Mouse (Mus musculus) gastrocnemius, postnatal 10 days (tissue): ENCODE measurements around the gene Gadd45gip1. TPM values are rescaled to one million over a fixed set of nuclear protein-coding genes. Genes with fewer than 3 reads are reported as not detected.

Experiments used
- DNase-seq: peaks from one replicate; pipeline ENCODE4 v3.0.0; 2021; ENCODE audit warnings: mixed read lengths
- microRNA-seq, 2 experiments: library from miRNA; unstranded; fragments of <30 nt; microRNA quantifications; one replicate each; pipeline ENCODE4 v1.2.0; 2021
- total RNA-seq, 2 experiments: library from RNA; stranded (reverse); gene quantifications; 2 replicates each; pipeline ENCODE4 v1.2.3; 2021

The Gadd45gip1 gene
- total RNA-seq, 2 experiments from 2014 or later: 30.3 to 33.4 TPM

DNA sequence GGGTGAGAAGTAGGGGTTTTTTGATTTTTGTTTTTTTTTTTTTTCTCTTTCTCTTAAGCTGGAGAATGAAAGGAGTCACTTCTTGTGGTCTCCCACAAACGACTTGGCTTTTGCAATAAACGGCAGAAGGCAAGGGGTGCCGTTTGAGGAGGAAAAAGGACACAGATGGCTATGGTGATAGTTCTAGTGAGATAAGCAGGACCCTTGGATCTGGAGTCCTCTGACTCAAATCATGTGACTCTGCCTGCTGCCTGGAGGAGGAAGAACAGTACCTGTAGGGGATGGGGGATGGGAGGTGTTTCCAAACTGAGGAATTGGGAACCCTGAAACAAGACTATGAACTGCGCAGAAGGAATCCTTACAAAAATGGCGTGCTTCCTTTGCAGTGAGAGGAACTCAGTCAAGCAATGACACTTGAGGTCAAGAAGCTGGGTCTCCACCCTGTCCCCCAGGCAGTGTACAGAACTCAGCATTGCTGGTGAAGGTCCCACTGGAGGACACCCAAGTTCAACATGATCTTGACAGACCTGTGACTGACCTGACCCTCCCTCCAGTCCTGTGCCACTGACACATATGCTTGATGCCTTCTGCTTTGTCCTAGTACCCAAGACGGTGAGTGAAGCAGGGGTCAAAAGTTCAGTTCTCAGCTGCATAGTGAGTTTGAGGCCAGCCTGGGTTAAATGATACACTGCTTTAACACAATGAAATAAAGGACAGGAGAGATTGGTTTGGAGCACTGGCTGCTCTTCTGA lies 16.5 kb downstream of the Gadd45gip1 start:
- no peak for DNase-seq

GRCm38 (mm10) chr8:84856434-84856833 lies 25.1 kb downstream of the Gadd45gip1 start:
- no peak for DNase-seq

DNA sequence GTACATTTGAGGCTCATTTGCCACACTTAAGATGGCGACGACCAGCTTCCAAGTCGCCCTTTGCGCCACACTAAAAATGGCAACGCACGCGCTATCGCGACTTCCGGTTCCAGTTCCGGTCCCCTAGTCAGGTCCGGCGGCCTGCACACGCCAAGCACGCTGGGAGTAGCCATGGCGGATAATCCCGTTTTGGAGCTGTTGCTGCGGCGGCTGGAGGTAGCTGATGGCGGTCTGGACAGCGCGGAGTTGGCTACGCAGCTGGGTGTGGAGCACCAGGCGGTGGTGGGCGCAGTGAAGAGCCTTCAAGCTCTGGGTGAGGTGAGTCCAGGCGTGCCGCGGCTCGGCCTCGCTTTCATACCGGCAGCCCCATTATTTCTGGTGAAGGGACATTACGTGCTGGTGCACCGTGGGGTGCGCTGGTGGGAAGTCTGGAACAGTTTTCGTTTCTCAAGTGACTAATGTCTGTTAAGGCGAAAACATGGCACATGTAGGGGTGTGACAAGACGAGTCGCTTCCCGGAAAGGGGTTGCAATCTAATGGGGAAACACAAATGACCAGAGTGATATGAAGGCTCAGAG lies 25.6 kb downstream of the Gadd45gip1 start, which contains the start of gene Farsa:
Farsa (plus strand) TSS at position 126 of the 578 bp plus-strand sequence.
- peak; percentile 91 for DNase-seq

- DNase-seq: peak; percentile 81
These were observed 40.3 kb downstream of the Gadd45gip1 start, which contains the start of gene Syce2 for GRCm38 (mm10) chr8:84871376-84872308. Gene Syce2 (plus strand): TSS chr8:84872111.

DNA sequence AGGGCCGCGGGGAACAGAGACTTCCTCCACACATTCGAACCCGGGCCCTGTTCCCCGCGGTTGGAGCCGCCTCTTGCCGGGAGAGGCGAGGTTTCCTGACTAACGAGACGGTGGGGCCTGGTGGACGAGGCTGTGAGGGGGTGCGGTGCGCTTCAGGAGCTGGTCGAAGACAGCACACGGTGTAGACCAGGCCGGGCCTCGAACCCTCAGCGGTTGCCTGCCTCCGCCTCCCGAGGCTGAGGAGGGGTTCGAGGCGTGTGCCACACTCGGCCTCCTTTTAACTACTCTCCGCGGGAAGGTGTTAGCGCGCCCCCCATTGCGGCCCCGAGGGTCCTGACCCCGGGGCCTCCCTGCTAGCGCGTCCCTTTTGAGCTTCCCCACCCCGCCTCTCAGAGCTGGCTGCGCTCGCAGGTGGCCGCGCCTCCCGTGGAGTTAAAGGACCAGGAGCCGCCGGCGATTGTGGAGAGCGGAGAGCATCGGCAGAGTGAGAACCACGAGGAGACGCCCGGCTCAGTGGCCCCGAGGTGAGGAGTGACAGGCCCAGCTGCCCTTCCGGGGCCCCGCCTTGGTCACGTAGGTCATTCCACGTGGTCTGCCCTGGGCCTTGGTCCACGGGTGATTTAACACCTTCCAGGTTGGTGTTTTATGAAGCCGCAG lies 41.1 kb downstream of the Gadd45gip1 start:
- DNase-seq: peak; percentile 40

- no peak for DNase-seq
These were observed 41.7 kb downstream of the Gadd45gip1 start for GRCm38 (mm10) chr8:84873016-84873415.

GRCm38 (mm10) chr8:84874339-84874738 lies 43.0 kb downstream of the Gadd45gip1 start:
- no peak for DNase-seq

DNA sequence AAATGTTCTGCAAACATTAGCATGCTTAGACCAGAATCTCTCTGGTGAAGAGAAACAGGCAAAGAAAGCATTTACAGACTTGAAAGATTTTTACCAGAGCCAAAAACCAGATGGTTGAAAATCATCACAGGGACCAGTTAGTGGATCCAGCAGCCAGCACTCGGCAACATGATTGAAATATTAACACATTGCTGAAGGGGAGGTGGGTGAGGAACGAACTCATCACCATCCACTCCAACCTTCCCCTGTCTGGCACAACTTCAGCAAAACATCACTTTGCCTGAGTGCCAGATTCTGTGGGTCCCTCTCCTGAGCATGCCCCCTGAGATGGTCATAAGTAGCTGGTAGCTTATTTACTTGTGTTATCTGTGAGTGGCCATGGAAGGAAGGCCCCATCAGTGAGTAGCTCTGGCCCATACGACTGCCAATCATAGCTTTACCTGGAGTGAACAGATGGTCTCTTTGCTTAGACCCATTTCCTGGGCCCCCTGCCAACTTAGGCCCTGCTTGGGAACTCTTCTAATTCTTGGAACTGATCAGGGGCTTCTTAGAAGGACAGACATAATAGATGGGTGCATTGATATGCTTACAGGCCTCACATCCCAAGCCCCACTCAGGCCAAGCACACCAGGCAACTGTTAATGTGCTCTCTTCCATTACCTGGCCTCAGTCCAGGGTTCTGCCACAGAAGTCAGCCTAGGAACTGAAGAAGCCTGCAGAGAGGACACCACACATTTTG lies 46.1 kb downstream of the Gadd45gip1 start:
- no peak for DNase-seq

DNA sequence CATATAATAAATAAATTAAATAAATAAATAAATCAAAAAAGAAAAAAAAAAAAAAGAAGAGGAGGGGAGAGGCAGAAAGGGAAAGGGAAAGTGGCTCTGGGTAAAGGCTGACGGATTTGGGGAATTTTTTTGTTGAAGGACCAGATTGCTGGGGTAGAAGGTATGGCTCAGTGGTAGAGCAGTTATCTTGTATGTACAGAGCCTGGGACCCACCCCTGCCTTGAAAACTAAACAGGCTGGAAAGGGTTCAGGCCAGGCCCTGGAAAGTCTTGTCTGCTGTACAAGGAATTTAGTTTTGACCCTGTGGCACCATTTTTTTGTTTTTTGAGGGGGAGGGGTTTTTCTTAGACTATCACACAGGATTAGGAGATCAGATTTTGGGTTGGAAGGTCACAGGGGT lies 47.6 kb downstream of the Gadd45gip1 start:
- no peak for DNase-seq

GRCm38 (mm10) chr8:84884728-84885127 lies 53.4 kb downstream of the Gadd45gip1 start:
- no peak for DNase-seq

Small RNAs within 50 kb of the gene (microRNA-seq; reads per million reads assigned to microRNA genes)
- 0.50 to 0.95 reads per million in 2 experiments for gene Mir7069

Other genes starting within 250 kb of the Gadd45gip1 start
- 10 to 100 TPM; 10.9 to 17.6 TPM for gene Ier2, start 168.7 kb upstream of the Gadd45gip1 start, total RNA-seq
- gene Trmt1, start 145.2 kb upstream of the Gadd45gip1 start, total RNA-seq: 10 to 100 TPM; 33.7 to 43.9 TPM
- gene Nacc1, start 143.7 kb upstream of the Gadd45gip1 start, total RNA-seq: 10 to 100 TPM; 38.2 to 39.1 TPM
- gene Lyl1, start 130.1 kb upstream of the Gadd45gip1 start, total RNA-seq: 1 to 10 TPM; 3.3 to 5.4 TPM
- gene G430095P16Rik, start 108.5 kb upstream of the Gadd45gip1 start, total RNA-seq: 1 to 10 TPM; 2.2 to 2.8 TPM
- gene Nfix, start 31.2 kb upstream of the Gadd45gip1 start, total RNA-seq: 100 to 1,000 TPM; 598 to 734 TPM
- 1 to 10 TPM; 5.8 to 7.3 TPM for gene Dand5, start 8.7 kb upstream of the Gadd45gip1 start, total RNA-seq
- 100 to 1,000 TPM; 124 to 130 TPM for gene Rad23a, start 9.1 kb downstream of the Gadd45gip1 start, total RNA-seq
- gene Calr, start 15.4 kb downstream of the Gadd45gip1 start, total RNA-seq: 100 to 1,000 TPM; 234 to 286 TPM
- 10 to 100 TPM; 29.7 to 31.4 TPM for gene Farsa, start 25.5 kb downstream of the Gadd45gip1 start, total RNA-seq
- 1 to 10 TPM; 4.7 to 5.2 TPM for gene Syce2, start 40.6 kb downstream of the Gadd45gip1 start, total RNA-seq
- gene Gcdh, start 62.4 kb downstream of the Gadd45gip1 start, total RNA-seq: 10 to 100 TPM; 21.1 to 24.1 TPM
- gene Klf1, start 70.4 kb downstream of the Gadd45gip1 start, total RNA-seq: under 1 TPM in 1 of 2 experiments, not detected in 1; 0.84 TPM
- gene Dnase2a, start 77.0 kb downstream of the Gadd45gip1 start, total RNA-seq: 1 to 10 TPM; 5.7 to 6.2 TPM
- under 1 TPM; 0.20 to 0.45 TPM for gene Mast1, start 105.8 kb downstream of the Gadd45gip1 start, total RNA-seq
- not detected for gene Rtbdn, start 115.5 kb downstream of the Gadd45gip1 start, total RNA-seq
- not detected for gene Gm49661, start 137.9 kb downstream of the Gadd45gip1 start, total RNA-seq
- 100 to 1,000 TPM; 260 to 267 TPM for gene Prdx2, start 138.1 kb downstream of the Gadd45gip1 start, total RNA-seq
- gene Rnaseh2a, start 138.2 kb downstream of the Gadd45gip1 start, total RNA-seq: 10 to 100 TPM; 26.7 to 36.8 TPM
- gene Junb, start 147.2 kb downstream of the Gadd45gip1 start, total RNA-seq: 1 to 10 TPM; 5.8 to 8.9 TPM
- gene Hook2, start 159.1 kb downstream of the Gadd45gip1 start, total RNA-seq: 1 to 10 TPM; 2.3 to 2.7 TPM
- gene Best2, start 183.0 kb downstream of the Gadd45gip1 start, total RNA-seq: not detected
- gene Asna1, start 193.8 kb downstream of the Gadd45gip1 start, total RNA-seq: 10 to 100 TPM; 47.4 to 47.8 TPM
- gene Trir, start 195.3 kb downstream of the Gadd45gip1 start, total RNA-seq: 10 to 100 TPM; 94.0 to 98.0 TPM
- gene Tnpo2, start 205.4 kb downstream of the Gadd45gip1 start, total RNA-seq: 10 to 100 TPM; 27.7 to 35.6 TPM
- gene Fbxw9, start 228.5 kb downstream of the Gadd45gip1 start, total RNA-seq: 1 to 10 TPM; 5.5 to 7.5 TPM
- gene Gm5741, start 236.5 kb downstream of the Gadd45gip1 start, total RNA-seq: not detected
- 10 to 100 TPM; 20.6 to 22.1 TPM for gene Dhps, start 240.2 kb downstream of the Gadd45gip1 start, total RNA-seq
- gene Wdr83os, start 249.2 kb downstream of the Gadd45gip1 start, total RNA-seq: 10 to 100 TPM; 41.1 to 48.0 TPM
- gene Wdr83, start 249.8 kb downstream of the Gadd45gip1 start, total RNA-seq: 10 to 100 TPM; 18.2 to 21.6 TPM